Mouse (Mus musculus) ovary, adult 18-20 months (tissue): ENCODE measurements around the gene Rasgef1c.

ENCODE experiments used
- DNase-seq: peaks from one replicate; pipeline ENCODE4 v3.0.0; 2022; ENCODE audit warnings: low spot score, mixed read lengths

Rasgef1c gene

GRCm38 (mm10) chr11:49901659-49902458 lies at the start of gene Rasgef1c:
Gene Rasgef1c (plus strand): TSS chr11:49901835.
- DNase-seq = peak; percentile 20

GRCm38 (mm10) chr11:49855144-49855543 lies 46.5 kb upstream of the Rasgef1c start:
- DNase-seq = no peak

DNA sequence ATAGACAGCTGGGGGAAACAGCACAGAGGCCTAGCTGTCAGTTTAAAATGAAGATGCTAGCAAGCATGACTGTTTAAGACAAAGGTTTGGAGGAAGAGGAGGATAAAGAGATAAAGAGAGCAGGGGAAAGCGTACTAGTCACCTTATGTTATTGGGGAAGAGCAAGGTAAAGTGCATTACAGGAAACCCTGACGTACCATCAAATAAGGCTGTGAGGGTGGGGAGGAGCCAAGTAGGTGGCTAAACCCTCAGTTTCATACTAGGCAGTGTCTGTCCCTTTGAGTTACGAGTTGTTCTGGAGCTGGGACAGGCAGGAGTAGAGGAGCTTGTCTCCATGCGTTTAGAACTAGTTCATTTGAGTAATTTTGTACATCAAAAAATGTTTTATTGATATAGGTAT lies 40.5 kb upstream of the Rasgef1c start:
- DNase-seq = no peak

DNA sequence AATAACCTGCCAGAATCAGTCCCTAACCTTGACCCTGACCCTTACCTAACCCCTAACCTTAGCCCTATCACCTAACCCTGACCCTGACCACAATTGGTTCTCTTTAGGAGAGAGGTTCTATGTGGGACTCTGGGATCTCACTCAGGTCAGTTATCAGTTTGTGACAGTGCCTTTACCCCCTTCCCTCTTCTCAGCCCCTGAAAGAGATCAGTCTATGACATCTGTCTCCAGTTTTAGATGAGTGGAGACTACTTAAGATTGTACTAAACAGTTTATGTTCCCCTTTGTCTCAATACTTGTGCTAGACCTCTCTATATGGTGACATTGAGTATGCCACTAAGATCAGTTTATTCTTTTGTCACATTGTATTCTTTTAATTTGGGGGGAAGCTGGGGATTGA lies 37.7 kb upstream of the Rasgef1c start:
- DNase-seq = no peak

DNA sequence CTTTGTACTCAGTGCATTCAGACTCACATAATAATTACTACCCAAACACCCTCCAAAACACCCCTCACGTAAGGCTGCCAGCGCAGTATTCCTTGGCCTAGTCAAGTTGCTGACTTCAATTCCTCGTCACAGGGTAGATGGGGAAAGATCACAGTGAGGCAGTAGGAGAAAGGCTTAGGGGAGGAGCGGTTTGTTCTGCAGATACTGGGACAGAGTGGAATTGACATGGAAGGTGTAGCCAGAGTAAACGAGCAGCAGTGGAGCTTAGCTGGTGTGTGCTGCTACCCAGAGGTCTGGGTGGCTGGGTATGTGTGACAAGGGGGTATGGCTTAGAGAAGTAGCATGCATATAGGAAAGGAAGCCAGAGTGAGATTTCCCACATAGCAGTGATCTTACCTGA lies 34.3 kb upstream of the Rasgef1c start:
- DNase-seq = no peak

- no peak for DNase-seq
These were observed 31.9 kb upstream of the Rasgef1c start for GRCm38 (mm10) chr11:49869762-49870161.

DNA sequence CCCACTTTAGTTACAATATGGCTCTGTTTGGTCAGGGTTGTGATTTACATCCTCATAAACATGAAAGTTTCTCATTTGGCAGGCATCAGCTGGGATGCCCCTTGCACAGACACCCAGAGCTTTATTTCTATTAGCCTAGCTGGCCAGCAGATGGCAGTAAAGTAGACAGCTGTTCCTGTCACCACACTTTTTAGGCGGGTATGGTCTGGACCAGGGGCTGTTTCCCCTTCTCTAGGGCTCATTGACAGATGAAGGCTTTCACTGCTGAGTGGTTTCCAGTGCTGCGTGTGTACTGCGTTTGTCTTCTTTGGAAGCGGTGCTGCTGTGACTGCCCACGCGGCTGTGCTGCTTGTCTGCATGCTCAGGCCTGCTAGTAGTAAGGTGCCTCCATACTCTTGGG lies 29.7 kb upstream of the Rasgef1c start:
- no peak for DNase-seq

- DNase-seq = no peak
These were observed 28.9 kb upstream of the Rasgef1c start for GRCm38 (mm10) chr11:49872779-49873178.

- no peak for DNase-seq
These were observed 24.5 kb upstream of the Rasgef1c start for GRCm38 (mm10) chr11:49876948-49877817.

GRCm38 (mm10) chr11:49879950-49880642 lies 21.5 kb upstream of the Rasgef1c start:
- no peak for DNase-seq

GRCm38 (mm10) chr11:49883394-49883793 lies 18.2 kb upstream of the Rasgef1c start:
- no peak for DNase-seq

- DNase-seq = no peak
These were observed 13.2 kb upstream of the Rasgef1c start for GRCm38 (mm10) chr11:49888469-49888868.

DNA sequence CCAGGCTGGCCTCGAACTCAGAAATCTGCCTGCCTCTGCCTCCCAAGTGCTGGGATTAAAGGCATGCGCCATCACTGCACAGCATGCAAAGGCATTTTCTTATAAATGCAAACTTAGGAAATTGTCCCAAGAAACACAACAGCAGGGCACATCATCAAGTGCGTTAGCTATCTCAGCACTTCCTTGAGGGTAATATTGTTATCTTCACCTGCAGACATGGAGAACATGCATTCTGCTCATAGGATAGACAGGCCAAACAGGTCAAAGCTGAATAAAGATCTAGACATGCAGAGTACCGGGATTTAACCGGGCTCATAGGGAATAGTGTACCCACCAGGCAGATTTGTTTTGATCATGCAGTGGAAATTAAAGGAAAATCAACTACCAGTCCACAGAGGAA lies 9.6 kb upstream of the Rasgef1c start:
- no peak for DNase-seq

DNA sequence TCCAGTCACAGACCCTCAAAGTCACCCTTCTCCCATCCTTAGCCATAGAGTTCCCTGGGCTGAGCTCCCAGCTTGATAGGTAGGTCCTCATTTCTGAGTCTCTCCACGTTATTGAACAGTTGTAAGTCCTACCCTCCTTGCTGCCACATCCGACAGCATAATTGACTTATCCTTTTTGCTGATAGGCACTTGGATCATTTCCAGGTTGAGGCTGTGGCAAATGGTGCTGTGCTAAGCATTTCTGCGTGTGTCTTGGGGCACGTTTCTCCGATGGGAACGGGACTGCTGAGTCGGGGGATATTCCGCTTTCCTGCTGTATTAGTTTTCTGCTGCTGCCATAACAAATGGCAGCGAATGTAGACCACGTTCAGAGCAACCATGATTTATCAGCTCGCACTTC lies 7.8 kb upstream of the Rasgef1c start:
- no peak for DNase-seq

GRCm38 (mm10) chr11:49895966-49896590 lies 5.6 kb upstream of the Rasgef1c start:
- DNase-seq = no peak

- DNase-seq = no peak
These were observed 1.6 kb upstream of the Rasgef1c start for GRCm38 (mm10) chr11:49900043-49900442.

GRCm38 (mm10) chr11:49900962-49901658 lies 525 bp upstream of the Rasgef1c start:
- DNase-seq = no peak

DNA sequence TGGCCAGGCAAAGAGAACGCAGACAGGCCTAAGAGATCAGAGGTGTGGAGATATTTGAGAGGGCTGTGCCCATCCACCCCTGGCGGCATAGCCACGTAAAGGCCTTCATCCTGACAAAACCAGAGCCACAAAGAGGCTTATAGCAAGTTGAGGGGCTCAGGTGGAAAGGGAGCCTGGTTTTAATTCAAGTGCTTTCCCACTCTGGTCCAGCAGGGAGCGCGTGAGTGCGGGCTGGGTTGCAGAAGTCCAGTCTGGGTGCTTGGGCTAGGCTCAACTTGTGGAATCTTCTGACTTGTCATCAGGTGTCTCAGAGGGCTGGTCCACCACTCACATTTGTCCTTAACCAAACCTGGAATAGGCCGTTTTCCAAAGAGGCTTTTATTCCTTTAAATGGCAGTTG lies 1.7 kb downstream of the Rasgef1c start:
- DNase-seq = no peak

DNA sequence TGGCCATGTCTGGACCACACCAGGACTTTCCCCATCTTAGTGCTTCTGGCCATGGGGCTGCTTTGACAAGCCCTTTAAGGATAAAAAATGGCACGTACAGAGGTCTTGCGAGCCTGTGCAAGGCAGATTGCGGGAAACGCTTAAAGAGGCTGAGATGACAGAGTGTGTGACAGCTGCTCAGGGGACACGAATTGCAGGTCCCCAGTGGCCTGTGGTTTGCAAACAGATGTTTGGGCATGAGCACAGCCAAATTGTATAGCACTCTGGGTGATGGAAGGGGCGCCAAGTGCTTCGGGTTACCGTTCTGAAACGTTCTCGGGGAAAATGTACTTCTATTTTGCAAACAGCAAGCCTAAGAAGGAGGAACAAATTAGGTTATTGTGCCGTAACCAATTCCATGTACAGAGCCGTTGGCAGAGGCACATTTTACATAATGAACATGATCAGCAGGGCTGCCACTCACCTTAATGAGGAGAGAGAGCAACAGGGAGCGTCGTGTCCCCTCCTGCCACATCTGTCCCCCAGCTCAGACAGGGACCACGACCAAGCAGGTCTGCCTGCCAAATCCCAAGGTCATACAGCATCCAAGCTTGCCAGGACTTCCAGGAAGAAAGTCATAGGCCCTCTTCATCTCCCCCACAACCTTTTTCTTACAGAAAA lies 17.0 kb downstream of the Rasgef1c start:
- no peak for DNase-seq

DNA sequence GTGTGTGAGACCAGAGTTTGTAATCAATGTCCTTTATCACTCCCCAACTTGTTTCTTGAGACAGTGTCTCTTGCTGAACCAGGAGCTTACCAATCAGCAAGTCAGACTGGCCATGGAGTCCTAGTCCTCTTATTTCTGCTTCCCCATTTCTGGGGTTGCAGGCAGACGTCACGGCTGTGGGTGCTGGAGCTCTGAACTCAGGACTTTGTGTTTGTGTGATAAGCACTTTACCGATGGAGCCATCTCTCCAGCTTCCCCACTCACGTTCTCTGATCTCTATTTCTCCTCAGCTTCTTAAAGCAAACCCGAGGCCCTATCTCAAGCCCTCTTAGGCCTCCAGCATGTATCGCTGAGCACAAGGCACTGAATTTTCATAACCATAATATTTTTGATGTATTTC lies 17.7 kb downstream of the Rasgef1c start:
- DNase-seq = no peak

GRCm38 (mm10) chr11:49923539-49923938 lies 21.9 kb downstream of the Rasgef1c start:
- DNase-seq = no peak
